Mouse (Mus musculus) skeletal muscle tissue, adult 2 months (tissue): ENCODE results near the gene Smr3a.

ENCODE experiments used
- DNase-seq: peaks from one replicate; pipeline ENCODE4 v3.0.0-alpha.2; 2012; ENCODE audit warnings: low read depth, low spot score

Smr3a gene

GRCm38 (mm10) chr5:88002249-88002648, at the start of gene Smr3a:
Gene Smr3a, plus strand, starts transcription at chr5:88002549.
- no peak for DNase-seq

GRCm38 (mm10) chr5:87969201-87969600, 33.1 kb upstream of the Smr3a start, which contains the start of the genes 2310003L06Rik and Gm28434:
Gene 2310003L06Rik, plus strand, starts transcription at chr5:87969459.
Gene Gm28434, plus strand, starts transcription at chr5:87969517.
- DNase-seq: no peak

DNA sequence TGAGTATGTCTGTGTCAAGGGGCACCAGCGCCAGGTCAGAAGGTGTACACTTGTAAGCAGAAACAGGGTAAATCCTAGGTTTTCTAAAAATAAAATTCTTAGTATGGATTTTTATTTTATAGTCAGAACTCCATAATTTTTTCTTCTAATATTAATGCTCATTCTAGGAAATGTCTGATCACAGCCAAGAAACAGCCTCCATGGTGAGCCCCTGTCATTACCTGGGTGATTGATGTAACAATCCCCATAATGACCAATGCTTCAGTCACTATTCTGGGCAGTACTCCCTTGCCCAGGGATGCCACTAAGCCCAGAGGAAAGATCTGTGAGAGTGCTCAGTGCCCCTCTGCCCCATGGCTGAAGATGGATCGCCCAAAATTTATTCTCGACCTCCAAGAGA, 23.2 kb upstream of the Smr3a start, which contains the start of gene Cabs1:
TSS of gene Cabs1 (plus strand) at position 301 of the 400 bp plus-strand sequence.
- DNase-seq: no peak

GRCm38 (mm10) chr5:87982468-87983214, 19.7 kb upstream of the Smr3a start:
- DNase-seq: no peak

DNA sequence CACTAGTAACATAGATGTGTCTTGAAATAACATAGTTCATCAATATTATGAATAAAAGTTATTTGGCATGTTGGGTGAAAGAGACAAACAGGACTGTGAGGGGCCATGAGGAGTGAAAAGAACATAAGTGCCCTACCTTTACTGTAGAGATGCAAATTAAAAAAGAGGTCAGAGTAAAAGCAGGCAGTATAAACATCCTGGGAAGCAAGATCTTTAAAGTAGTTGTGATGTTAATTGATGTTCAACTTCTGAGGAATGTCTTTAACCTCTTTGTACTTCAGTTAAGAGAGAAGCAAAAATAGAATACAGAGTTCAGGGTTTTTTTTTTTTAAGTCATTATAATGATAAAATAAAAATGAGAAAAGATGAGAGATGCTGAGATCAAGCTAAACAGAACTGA, 2.9 kb downstream of the Smr3a start:
- DNase-seq: no peak
